Mouse (Mus musculus) T-helper 2 cell (primary cell): ENCODE measurements around the gene Matn3.
"Not testable (repeated sequence)": the region's sequence is repeated elsewhere in the genome, so short reads cannot be mapped to it uniquely, and the experiment has no call there.

Experiments
- in situ Hi-C: fragments of 300-600 bp; cut with MboI, MseI; formaldehyde crosslinking; loops from one replicate; pipeline ENCODE4 v1.15.1; 2025; ENCODE audit warnings: high pct_unique_total_duplicates

Matn3 gene

DNA sequence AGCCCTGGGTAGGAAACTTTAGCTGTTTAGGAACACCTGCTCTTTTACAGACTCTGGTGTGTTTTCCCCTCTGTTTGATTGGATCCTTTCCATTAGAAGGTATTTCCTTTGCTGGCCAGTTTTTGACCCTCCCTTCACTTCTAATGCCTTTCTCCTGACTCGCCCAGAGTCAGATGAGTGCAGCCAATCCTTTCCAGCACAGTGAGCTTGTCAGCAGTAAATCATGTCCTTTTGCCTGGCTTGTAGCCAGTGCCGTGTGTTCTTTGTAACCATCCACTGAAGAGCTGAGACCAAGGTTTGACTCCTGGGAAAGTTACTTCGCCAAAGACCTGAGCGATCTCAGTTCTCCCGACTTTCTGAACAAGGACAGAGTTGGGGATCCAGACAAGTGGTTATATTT, 12.4 kb upstream of the Matn3 start:
- in situ Hi-C loops, result no loop called here

DNA sequence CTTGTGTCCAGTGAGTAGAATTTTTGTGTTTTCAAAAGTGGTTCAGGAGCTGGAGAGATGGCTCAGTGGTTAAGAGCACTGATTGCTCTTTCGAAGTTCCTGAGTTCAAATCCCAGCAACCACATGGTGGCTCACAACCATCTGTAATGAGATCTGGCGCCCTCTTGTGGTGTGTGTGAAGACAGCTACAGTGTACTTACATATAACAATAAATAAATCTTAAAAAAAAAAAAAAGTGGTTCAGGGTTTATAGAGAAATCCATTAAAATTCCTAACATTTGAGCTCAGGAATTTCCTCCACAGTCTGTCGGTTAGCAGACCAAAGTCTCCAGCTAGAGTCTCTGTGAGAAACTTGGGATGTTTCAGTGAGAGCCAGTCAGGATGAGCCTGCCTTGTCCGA, 11.5 kb upstream of the Matn3 start:
- in situ Hi-C loops, result not testable (repeated sequence)

DNA sequence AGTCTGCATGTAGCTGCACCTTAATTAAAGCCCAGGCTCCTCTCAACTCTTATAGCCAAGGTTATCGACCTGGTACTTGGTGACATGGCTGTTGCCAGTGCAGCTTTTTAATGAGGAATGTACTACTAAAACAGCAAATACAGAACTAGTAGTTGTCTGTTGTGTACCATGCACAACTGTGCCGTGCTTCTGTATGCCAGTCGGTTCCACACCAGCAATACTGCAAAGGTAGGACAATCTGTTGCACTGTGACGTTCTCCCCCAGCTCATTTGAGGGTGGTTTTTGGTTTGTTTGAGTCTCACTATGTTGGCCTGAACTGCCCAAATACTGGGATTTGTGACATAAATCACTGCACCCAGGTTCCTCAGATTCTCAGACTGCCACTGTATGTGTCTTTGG, 8.2 kb upstream of the Matn3 start:
- in situ Hi-C loops, result no loop called here

DNA sequence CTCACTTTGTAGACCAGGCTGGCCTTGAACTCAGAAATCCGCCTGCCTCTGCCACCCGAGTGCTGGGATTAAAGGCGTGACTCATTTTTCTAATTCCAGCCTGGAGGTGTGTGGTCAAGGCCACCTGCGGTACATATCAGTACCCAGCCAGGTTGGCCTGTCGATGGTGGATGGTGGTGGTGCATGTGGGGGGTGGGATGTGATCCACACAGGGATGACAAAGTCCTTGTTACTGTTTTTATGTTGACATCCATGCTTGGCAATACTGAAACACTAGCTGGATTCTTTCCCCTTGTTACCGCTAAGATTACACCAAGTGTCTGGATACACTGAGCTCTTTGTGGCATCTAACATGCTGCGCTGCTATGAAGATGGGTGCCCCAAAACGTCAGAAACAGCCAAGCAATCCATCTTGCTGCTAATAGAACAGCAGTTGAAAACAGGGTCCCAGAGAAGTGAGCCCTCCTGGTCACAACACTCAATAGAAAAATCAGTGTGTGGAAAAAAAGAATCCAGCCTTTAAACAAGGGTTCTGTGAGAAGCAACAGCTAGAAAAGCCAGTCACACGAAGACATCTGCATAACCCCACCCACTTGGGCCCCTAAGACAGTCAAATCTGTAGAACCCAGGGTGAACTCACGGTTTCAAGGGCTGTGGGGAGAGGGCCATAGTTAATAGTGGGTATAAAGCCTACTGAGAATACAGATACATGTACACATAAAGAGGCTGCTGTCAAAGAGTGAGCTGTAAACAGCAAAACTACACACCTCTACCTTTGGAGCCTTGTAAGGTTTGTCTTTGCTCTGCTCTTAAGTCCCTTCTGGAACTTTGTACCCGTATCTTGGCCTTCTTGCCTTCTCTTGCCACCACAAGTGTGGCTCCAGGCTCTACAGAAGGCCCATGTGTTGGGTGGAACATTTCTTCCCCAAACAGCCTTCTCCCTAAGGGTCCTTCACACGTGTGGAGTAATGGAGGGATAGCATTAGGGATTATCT, 7.4 kb upstream of the Matn3 start:
- in situ Hi-C loops, result no loop called here

DNA sequence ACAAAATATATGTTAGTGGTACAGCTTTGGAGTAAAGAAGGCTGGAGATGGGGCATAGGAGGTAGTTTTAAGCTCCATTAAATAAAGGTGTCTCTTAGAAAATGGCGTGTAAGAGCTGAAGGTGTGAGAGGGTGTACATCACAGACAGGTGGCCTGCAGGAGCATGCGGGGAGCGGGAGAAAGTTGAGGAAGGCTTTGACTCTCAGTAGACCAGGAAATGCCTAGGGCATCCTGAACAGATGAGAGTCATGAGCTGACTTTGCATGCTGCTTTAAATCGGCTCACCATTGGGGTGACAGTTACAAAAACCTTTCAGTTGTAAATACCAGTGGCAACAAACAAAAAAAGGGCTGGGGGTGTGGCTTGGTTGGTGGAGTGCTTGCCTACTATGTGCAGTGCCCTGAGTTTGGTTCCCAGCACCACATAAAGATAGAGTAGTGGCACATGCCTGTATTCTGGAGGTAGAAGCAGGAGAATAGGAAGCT, 6.6 kb upstream of the Matn3 start:
- in situ Hi-C loops, result no loop called here

DNA sequence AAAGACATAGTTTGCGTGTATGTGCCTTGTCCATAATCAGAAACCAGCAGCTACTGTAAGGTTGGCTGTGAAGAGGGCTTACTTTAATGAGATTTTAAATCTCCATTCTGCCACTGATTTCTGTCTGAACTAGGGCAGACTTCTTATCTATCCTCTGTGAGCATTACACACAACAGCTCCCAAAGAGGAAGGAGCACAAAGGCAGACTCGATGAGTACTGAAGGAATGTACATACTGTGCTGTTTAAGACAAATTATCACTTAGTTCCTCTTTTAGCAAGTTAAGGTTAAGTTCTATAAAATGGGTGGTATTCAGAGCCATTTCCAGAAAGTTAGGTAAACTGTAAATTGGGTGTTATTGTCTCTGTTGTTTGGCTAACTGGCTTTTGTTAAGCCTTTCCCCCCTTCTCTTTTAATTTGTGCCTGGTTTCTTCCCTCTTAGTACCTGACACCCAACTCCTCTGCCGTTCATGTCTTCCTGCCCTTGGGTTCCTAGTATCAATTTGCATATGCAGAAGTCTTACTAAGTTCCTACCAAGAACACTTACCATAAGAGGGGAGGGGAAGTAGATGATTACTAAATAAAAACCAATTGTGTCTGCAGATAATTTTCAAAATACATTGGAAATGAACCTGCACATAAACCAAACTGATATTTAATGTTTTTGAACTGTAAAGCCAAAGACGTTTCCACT, 5.9 kb upstream of the Matn3 start:
- in situ Hi-C loops, result no loop called here

DNA sequence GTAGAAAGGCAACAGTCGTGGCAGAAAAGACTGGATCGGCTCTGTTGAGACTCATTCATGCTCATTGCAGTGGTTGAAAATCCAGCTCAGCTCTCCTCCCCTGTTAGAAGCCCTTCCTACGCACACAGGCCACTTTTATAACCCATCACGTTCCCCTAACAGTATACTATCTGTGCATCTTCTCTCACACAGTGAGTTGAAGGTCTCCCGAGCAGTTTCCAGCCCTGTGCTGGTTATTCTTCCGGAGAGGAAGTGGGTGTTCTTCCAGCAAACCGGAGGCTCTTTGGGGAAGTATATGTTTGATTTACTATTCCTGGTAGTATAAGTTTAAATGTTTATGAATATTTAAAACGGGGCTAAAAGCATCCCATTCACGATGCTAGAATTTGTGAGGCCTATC, 566 bp upstream of the Matn3 start:
- in situ Hi-C loops, result no loop called here

DNA sequence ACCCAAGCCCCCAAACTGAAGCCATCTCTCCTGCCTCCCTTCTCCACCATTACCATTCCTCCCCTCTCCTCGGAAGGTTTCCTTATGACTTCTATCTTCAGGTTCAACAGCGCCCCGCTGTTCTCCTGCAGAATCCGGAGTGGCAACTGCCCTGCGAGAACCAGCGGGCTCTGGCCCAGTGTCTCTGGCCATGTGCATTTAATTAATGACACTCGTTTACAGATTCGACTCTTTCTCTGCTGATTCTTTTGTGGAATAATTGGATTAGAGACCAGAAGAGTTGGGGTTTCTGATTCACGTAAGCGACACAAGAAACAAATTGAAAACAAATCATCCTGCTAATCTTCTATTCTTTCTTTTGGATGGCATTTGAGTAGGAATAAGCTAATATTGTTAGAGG, 5.4 kb downstream of the Matn3 start:
- in situ Hi-C loops, result no loop called here

DNA sequence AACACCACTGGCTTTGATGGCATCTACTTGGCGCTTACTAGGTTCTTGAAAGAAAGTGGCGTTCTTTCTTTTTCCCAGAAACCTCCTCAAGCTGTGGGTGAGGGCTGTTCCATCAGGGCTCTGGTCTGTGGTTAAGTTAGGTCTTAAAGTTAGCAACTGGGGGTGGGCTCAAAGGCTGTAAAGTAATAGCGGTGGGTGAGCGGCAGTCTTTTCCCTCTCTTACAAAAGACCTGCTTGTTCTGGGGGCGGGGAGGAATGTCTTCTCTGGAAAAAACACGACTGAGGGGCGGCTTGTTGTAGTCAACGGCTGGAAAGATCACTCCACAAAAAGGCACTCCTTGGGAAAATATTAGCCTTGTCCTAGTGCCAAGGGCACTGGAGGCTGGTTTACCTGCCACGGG, 6.4 kb downstream of the Matn3 start:
- in situ Hi-C loops, result no loop called here

DNA sequence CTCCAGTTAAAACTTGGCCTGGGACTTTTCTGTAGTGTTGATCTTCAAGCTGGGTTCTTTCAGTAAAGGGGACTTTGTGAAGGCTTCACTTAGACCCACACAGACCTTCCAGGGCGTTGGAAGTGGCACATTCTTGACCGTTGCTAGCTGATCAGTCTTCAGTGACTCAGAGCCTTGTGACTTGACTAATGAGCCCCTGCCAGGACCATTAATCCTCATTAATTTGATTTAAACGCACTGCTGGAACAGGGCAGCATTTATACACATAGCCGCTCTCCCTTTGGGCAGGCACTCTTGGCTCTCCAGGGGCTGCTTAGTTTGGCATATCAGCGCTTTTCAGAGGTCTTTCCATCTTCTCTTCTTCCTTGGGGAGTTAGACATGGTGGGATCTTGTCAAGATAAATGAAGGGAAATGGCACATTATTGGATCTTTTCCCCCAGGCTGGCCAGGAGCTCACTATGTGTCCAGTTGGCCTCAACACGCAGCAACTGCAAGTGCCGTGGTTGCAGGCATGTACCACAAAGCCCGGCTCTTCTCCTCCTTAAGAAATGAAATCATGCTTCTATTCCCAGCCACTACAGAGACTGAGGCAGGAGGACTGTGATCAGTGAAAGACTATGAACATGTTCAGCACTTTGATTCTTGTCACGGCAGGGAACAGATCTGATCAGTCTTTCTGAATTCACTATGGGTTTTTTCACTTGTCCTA, 14.0 kb downstream of the Matn3 start:
- in situ Hi-C loops, result no loop called here

DNA sequence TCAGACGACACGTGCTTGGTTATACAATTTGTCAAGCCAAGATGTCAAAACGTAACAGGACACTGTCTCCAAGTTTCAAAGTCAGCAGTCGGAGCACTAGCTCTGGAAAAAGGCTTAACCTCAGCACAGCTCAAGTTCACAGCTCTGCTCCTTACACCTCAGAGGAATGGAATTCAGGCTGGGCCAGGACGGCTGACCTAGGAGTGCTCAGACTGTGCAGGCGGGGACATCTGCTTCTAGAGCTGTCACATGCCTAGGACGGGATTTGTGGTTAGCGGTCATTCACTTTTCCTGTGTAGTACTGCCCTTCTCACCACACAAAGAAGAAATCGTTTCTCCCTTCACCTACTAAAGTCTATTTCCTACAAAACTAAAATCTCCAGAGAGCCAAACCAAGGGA, 22.1 kb downstream of the Matn3 start:
- in situ Hi-C loops, result no loop called here

DNA sequence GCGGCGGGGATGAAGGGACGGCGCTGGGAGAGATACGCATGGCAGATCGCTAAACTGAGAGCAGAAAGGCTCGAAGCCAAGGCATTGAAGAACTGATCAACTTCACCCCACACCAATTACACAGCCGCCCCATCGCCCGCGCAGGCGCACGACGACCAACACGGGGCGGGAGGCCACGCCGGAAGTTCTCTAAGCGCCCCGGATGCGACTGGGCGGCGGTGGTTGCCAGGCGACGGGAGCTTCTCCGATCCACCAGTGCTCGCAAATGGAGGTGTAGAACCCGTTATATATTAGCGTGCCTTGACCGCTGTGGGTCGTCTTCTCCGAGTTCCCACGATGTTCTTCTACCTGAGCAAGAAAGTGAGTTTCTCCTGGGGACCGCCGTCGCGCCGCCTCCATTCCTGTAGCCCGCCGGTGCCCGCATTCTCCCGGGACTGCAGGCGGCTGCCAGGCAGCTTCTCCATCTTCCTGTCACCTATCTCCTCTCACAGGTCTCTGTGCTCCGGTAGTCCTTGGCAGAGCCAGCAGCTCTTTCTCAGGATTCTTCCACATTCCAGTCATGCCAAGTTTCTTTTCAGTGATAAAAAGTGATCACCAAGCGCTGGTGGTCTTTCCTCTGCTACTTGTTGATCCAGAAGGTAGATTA, 26.2 kb downstream of the Matn3 start, which contains the start of gene Wdr35:
Gene Wdr35, plus strand, starts transcription at position 73 of the 646 bp plus-strand sequence.
- in situ Hi-C loops, result no loop called here

DNA sequence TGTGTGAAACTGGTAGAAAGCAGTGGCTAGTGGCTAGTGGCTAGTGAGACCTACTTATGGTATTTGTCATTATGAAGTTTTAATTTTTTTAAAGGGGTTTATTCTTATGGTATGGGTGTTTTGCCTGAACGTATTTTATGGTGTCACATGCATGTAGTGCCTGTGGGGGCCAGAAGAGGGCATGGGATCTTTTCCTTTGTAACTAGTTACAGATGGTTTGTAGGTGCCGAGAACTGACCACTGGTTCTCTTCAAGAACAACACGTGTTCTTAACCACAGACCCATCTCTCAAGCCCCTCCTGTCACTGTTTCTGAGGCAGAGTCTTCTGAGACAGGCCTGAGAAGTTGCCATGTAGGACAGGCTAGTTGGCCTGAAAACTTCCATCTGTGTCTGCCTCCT, 27.3 kb downstream of the Matn3 start:
- in situ Hi-C loops, result no loop called here

DNA sequence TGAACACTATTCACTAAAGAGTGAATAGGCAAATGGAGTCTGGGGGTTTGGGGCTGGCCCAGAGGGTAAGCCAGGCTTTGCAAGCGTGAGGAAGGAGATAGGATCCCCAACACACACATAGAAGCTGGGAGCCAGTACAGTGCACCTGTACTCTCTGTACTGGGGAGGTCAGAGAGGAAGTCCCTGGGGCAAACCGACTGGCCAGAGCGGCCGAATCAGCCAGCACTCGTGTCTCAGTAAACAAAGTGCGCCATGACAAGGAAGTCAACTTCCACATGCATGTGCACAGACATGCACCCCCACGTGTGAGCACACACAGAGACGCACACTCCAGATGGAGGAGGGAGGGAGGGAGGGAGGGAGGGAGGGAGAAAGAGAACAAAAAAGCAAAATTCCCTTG, 45.5 kb downstream of the Matn3 start:
- in situ Hi-C loops, result loop anchor here (10.0 kb wide), 1 partner anchor 218 kb away; the partner anchor contains the start of gene Sdc1

DNA sequence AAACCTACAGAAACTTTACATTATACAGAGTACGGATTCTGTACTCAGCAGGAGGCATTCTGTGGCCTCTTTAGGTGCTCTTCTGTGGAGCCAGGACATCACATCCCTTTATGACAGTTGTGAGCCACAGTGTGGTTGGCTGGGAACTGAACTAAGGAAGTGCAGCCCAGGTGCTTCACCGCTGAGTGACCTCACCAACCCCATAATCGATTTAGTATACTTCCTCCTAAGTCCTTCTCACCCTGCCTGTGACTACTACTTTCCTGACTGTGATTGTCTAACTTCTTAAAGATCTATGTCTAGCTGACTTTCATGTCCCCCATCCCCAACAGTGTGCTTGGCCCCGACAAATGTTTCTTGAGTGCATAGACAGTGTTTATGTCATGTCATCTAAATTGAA, 50.6 kb downstream of the Matn3 start:
- in situ Hi-C loops, result loop anchor here (10.0 kb wide), 1 partner anchor 224 kb away; the partner anchor contains the start of gene Sdc1

DNA sequence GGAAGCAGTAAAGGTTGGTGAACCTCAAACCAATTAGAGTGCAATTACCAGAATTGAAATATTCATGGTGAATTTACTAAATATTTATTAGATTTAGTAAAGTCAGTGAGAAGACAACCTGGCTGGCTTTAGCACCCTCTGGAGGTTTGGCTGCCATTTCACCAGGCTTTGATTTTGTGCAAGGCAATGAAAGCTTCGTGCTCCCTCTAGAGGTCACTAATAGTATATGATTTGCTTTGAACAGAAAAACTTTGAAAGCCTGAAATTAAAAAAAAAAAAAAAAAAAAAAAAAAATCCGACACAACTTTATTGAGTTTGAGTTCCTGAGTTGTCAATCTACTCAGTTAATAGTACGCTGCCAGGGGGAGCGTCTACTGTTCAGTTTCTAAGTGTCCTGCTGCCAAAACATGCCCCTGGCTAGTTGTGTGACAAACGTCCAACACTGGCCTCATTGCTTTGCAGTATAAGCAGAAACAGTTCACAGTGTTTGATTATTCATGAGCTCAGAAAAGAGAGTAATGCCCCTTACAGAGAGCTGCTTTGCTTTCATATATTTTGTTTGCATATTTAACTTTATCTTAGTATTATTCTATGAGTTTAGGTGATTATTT, 54.4 kb downstream of the Matn3 start:
- in situ Hi-C loops, result loop anchor here (5.0 kb wide), 1 partner anchor 110 kb away; no protein-coding TSS in a partner anchor

DNA sequence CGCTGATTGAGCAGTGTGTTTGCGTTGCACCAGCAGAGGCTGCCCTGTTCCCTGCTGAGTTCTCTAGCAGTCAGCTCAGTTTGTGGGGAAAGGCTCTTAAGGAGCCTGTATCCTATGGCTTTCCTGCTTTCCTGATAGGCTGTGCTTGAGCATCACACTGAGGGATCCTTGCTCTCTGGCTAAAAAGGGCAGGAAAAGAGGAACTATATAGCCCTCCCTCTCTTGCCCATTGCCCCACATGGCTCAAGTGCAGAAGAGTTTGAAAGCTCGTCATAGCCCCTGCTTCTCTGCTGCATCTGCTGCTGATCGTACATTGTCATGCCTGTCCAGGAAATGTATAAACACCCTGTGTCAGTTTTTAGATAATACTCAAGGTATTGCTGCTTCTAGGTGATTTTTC, 59.4 kb downstream of the Matn3 start:
- in situ Hi-C loops, result no loop called here

DNA sequence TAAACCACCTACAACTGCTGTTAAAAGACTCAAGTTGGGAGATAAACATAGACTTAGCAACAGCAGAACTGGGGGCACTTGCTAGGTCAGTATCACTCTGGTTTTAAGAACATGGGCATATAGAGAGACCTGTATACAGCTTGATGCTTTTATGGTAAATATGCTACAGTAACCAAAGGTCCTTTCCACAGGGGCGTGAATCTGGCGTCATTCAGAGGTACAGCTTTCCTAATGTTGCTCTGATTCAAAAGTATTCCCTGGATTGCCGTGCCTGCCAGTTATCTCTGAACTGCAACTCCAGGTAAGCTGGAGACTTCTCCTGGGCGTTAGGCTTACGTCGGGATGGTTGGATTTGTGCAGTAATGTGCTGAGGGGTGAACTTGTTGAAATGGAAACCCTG, 60.1 kb downstream of the Matn3 start:
- in situ Hi-C loops, result no loop called here

DNA sequence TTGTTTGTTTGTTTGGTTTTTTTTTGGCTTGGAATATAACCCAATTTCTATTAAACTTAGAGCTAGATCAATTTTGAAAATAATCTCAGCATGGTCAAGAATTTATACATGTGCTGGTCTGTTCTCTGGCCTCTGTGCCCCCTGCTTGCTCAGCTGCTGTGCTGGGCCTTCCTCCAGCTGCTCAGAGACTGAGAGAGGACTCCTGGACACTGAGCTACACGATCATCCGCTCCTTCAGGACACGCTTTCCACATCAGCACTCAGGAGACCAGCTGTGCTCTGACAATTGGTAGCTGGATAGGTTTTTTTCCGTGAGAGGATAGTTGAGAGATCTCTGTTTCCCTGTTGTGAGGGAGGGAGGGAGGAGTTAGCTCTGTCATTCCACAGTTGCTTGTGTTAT, 62.6 kb downstream of the Matn3 start:
- in situ Hi-C loops, result no loop called here

DNA sequence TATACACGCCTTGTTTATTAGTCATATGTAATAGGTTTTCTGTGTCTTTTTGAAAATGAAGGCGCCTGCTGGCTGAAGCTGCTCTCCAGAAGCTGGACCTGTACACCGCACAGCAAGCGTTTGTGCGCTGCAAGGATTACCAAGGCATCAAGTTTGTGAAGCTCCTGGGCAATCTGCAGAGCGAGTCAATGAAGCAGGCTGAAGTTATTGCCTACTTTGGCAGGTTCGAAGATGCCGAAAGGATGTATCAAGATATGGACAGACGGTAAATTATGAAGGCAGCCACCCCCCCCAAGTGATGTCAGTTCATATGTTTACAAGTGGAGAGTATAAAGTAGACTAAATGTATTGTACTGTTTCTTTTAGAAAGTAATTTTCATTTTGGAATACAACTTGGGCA, 68.6 kb downstream of the Matn3 start:
- in situ Hi-C loops, result no loop called here

DNA sequence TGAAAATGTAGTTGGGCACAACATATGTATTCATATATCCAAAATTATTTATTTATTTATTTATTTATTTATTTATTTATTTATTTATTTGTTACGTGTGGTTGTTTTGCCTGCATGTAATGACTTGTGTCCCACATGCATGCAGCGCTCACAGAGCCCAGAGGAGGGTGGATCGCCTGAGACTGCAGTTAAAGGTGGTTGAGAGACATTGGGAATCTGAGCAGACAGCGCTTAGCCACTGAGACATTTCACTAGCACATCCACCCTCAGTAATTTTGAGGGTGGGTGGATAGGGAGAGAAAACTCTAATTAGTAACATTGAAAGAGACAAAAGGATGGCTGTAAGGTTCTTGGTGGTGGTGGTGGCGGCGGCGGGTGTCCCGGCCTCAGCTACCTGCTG, 72.7 kb downstream of the Matn3 start:
- in situ Hi-C loops, result loop anchor here (10.0 kb wide), 1 partner anchor 816 kb away; the partner anchor contains the start of gene Ldah
